Mouse (Mus musculus) heart, embryonic 13.5 days (tissue): ENCODE measurements around the gene Nfil3. TPM values are rescaled to one million over a fixed set of nuclear protein-coding genes. Genes with fewer than 3 reads are reported as not detected.

ENCODE experiments used
- ATAC-seq: fragments of 200-750 bp; cut with Nextera tagmentation; 2 replicates; pipeline ENCODE4 v1.8.0; 2017; ENCODE audit warnings: moderate TSS enrichment; ENCODE audit not compliant: insufficient number of reproducible peaks, low FRiP score, low TSS enrichment; ENCODE audit errors: extremely low read depth
- H3K27ac ChIP-seq: fragments of 300-500 bp; sonication (generic); replicated peaks from 2 replicates; pipeline ENCODE4 v1.5.1; 2015; ENCODE audit warnings: moderate library complexity, mild to moderate bottlenecking, inconsistent platforms
- H3K27me3 ChIP-seq: fragments of 300-500 bp; sonication (generic); replicated peaks from 2 replicates; pipeline ENCODE4 v1.6.1; 2015; ENCODE audit warnings: mild to moderate bottlenecking, inconsistent platforms
- H3K36me3 ChIP-seq: fragments of 300-500 bp; sonication (generic); 2 replicates; pipeline ENCODE4 v1.6.1; 2015; ENCODE audit warnings: mild to moderate bottlenecking, inconsistent platforms
- H3K4me1 ChIP-seq: fragments of 300-500 bp; sonication (generic); 2 replicates; pipeline ENCODE4 v1.6.1; 2015; ENCODE audit warnings: inconsistent platforms
- H3K4me2 ChIP-seq: fragments of 300-500 bp; sonication (generic); 2 replicates; pipeline ENCODE4 v1.6.1; 2015; ENCODE audit warnings: inconsistent platforms, mild to moderate bottlenecking, moderate library complexity
- H3K4me3 ChIP-seq: fragments of 300-500 bp; sonication (generic); 2 replicates; pipeline ENCODE4 v1.5.1; 2015; ENCODE audit warnings: moderate library complexity, mild to moderate bottlenecking, inconsistent platforms
- H3K9ac ChIP-seq: fragments of 300-500 bp; sonication (generic); 2 replicates; pipeline ENCODE4 v1.6.1; 2015; ENCODE audit warnings: inconsistent platforms, mild to moderate bottlenecking, moderate library complexity
- H3K9me3 ChIP-seq: fragments of 300-500 bp; sonication (generic); 2 replicates; pipeline ENCODE4 v1.6.1; 2016; ENCODE audit warnings: inconsistent platforms
- WGBS: fragments of 180-500 bp; shearing (Covaris S2); methylation state at CpG from one replicate; pipeline ENCODE4 v1.1.7; 2015; ENCODE audit warnings: mixed read lengths; 5-methylcytosine and 5-hydroxymethylcytosine counted together
- polyA plus RNA-seq: library from polyadenylated mRNA; unstranded; fragments of >200 nt; fragmentation: Nextera tagmentation; extraction: Ambion mirVana; gene quantifications from 2 replicates; pipeline ENCODE4 v1.2.1, GENCODE M21; 2015

The Nfil3 gene
- 36.8 and 41.9 TPM in 2 replicates for polyA plus RNA-seq

- WGBS = under 1% methylated on average over 59 of the region's 79 CpGs
- Histone ChIP-seq H3K27me3 (peaks cover 3% of the 10 kb centered on the region; the same call in 1 of the 2 replicates), H3K9ac (peak within 1 kb of the TSS; percentile 96), H3K4me2 (peak within 1 kb of the TSS; percentile 98), H3K4me1 (peaks cover 35% of the 10 kb centered on the region), H3K27ac (peak within 1 kb of the TSS; percentile 98), H3K9me3 (no peaks in the 10 kb centered on the region), H3K4me3 (peak within 1 kb of the TSS; percentile 88), H3K36me3 (no peaks in the 10 kb centered on the region)
- peak; percentile 75 for ATAC-seq
Measured at GRCm38 (mm10) chr13:52980951-52981421, at the start of gene Nfil3. Nfil3 (minus strand) TSS chr13:52981073.

GRCm38 (mm10) chr13:53024285-53024684 is 43.4 kb upstream of the Nfil3 start:
- peaks cover 6% of the 10 kb centered on the region; the same call in 1 of the 2 replicates for H3K4me1 ChIP-seq
- no peak overlapping the region for H3K4me3 ChIP-seq
- 31% methylated on average over 6 of the region's 6 CpGs for WGBS
- ATAC-seq = no peak
- H3K9me3 ChIP-seq = peaks cover 4% of the 10 kb centered on the region; the same call in 1 of the 2 replicates
- no peaks in the 10 kb centered on the region for H3K36me3 ChIP-seq
- no peak overlapping the region for H3K27ac ChIP-seq
- H3K4me2 ChIP-seq = no peak overlapping the region
- no peaks in the 10 kb centered on the region for H3K27me3 ChIP-seq
- no peak overlapping the region for H3K9ac ChIP-seq

- Histone ChIP-seq H3K36me3 (no peaks in the 10 kb centered on the region), H3K9me3 (no peaks in the 10 kb centered on the region), H3K4me3 (no peak overlapping the region), H3K4me1 (peaks cover 31% of the 10 kb centered on the region), H3K4me2 (no peak overlapping the region), H3K27me3 (no peaks in the 10 kb centered on the region), H3K9ac (no peak overlapping the region), H3K27ac (no peak overlapping the region)
- ATAC-seq = no peak
- 83% methylated on average over 3 of the region's 3 CpGs for WGBS
Measured at GRCm38 (mm10) chr13:53020282-53020681, 39.4 kb upstream of the Nfil3 start.

GRCm38 (mm10) chr13:53019532-53019931 is 38.7 kb upstream of the Nfil3 start:
- no peak overlapping the region for H3K4me3 ChIP-seq
- peaks cover 30% of the 10 kb centered on the region for H3K4me1 ChIP-seq
- no peak for ATAC-seq
- H3K9me3 ChIP-seq = no peaks in the 10 kb centered on the region
- H3K9ac ChIP-seq = no peak overlapping the region
- no peak overlapping the region for H3K27ac ChIP-seq
- H3K36me3 ChIP-seq = no peaks in the 10 kb centered on the region
- no peak overlapping the region for H3K4me2 ChIP-seq
- H3K27me3 ChIP-seq = no peaks in the 10 kb centered on the region
- 78% methylated on average over 9 of the region's 9 CpGs for WGBS

- Histone ChIP-seq H3K36me3 (no peaks in the 10 kb centered on the region), H3K4me1 (peaks cover 26% of the 10 kb centered on the region), H3K27me3 (no peaks in the 10 kb centered on the region), H3K9ac (no peak overlapping the region), H3K27ac (no peak overlapping the region), H3K4me2 (no peak overlapping the region), H3K9me3 (no peaks in the 10 kb centered on the region), H3K4me3 (no peak overlapping the region)
- 72% methylated on average over 6 of the region's 6 CpGs for WGBS
- no peak for ATAC-seq
Measured at GRCm38 (mm10) chr13:53018976-53019375, 38.1 kb upstream of the Nfil3 start.

GRCm38 (mm10) chr13:53017983-53018382 is 37.1 kb upstream of the Nfil3 start:
- Histone ChIP-seq H3K4me3 (no peak overlapping the region), H3K27me3 (no peaks in the 10 kb centered on the region), H3K4me1 (peaks cover 26% of the 10 kb centered on the region), H3K4me2 (no peak overlapping the region), H3K9ac (no peak overlapping the region), H3K27ac (peak overlapping the region; percentile 51), H3K9me3 (no peaks in the 10 kb centered on the region), H3K36me3 (no peaks in the 10 kb centered on the region)
- 21% methylated on average over 6 of the region's 6 CpGs for WGBS
- no peak for ATAC-seq

GRCm38 (mm10) chr13:53017117-53017516 is 36.2 kb upstream of the Nfil3 start:
- H3K9ac ChIP-seq = no peak overlapping the region
- WGBS = 80% methylated on average over 6 of the region's 6 CpGs
- peaks cover 34% of the 10 kb centered on the region for H3K4me1 ChIP-seq
- no peak overlapping the region for H3K27ac ChIP-seq
- ATAC-seq = no peak
- no peaks in the 10 kb centered on the region for H3K9me3 ChIP-seq
- no peak overlapping the region for H3K4me2 ChIP-seq
- no peaks in the 10 kb centered on the region for H3K27me3 ChIP-seq
- H3K36me3 ChIP-seq = no peaks in the 10 kb centered on the region
- H3K4me3 ChIP-seq = no peak overlapping the region

GRCm38 (mm10) chr13:53011426-53011825 is 30.6 kb upstream of the Nfil3 start:
- H3K36me3 ChIP-seq = no peaks in the 10 kb centered on the region
- H3K27ac ChIP-seq = peak overlapping the region; percentile 33; the same call in 1 of the 2 replicates
- WGBS = 29% methylated on average over 12 of the region's 12 CpGs
- H3K27me3 ChIP-seq = no peaks in the 10 kb centered on the region
- no peak overlapping the region for H3K4me3 ChIP-seq
- no peak for ATAC-seq
- H3K4me2 ChIP-seq = no peak overlapping the region
- H3K9me3 ChIP-seq = no peaks in the 10 kb centered on the region
- H3K4me1 ChIP-seq = peaks cover 57% of the 10 kb centered on the region
- H3K9ac ChIP-seq = no peak overlapping the region

- no peaks in the 10 kb centered on the region for H3K36me3 ChIP-seq
- H3K9ac ChIP-seq = no peak overlapping the region
- ATAC-seq = peak; percentile 51
- H3K27ac ChIP-seq = peak overlapping the region; percentile 78
- WGBS = 12% methylated on average over 7 of the region's 7 CpGs
- H3K4me2 ChIP-seq = peak overlapping the region; percentile 20; the same call in 1 of the 2 replicates
- no peaks in the 10 kb centered on the region for H3K9me3 ChIP-seq
- H3K4me1 ChIP-seq = peaks cover 56% of the 10 kb centered on the region
- no peak overlapping the region for H3K4me3 ChIP-seq
- H3K27me3 ChIP-seq = no peaks in the 10 kb centered on the region
Measured at GRCm38 (mm10) chr13:53008489-53009184, 27.8 kb upstream of the Nfil3 start.

- Histone ChIP-seq H3K36me3 (no peaks in the 10 kb centered on the region), H3K27ac (peak overlapping the region; percentile 78; the same call in 1 of the 2 replicates), H3K27me3 (no peaks in the 10 kb centered on the region), H3K4me3 (no peak overlapping the region), H3K4me1 (peaks cover 61% of the 10 kb centered on the region), H3K9ac (no peak overlapping the region), H3K4me2 (no peak overlapping the region), H3K9me3 (no peaks in the 10 kb centered on the region)
- no peak for ATAC-seq
- WGBS = 36% methylated on average over 3 of the region's 3 CpGs
Measured at GRCm38 (mm10) chr13:53007781-53008180, 26.9 kb upstream of the Nfil3 start.

- ATAC-seq = no peak
- no peak overlapping the region for H3K9ac ChIP-seq
- no peak overlapping the region for H3K4me3 ChIP-seq
- 44% methylated on average over 3 of the region's 3 CpGs for WGBS
- no peaks in the 10 kb centered on the region for H3K9me3 ChIP-seq
- no peaks in the 10 kb centered on the region for H3K27me3 ChIP-seq
- H3K36me3 ChIP-seq = no peaks in the 10 kb centered on the region
- H3K4me2 ChIP-seq = no peak overlapping the region
- H3K27ac ChIP-seq = no peak overlapping the region
- H3K4me1 ChIP-seq = peaks cover 23% of the 10 kb centered on the region
Measured at GRCm38 (mm10) chr13:53003286-53003685, 22.4 kb upstream of the Nfil3 start.

- no peaks in the 10 kb centered on the region for H3K9me3 ChIP-seq
- H3K4me3 ChIP-seq = no peak overlapping the region
- H3K9ac ChIP-seq = no peak overlapping the region
- no peaks in the 10 kb centered on the region for H3K36me3 ChIP-seq
- no peak for ATAC-seq
- WGBS = 61% methylated on average over 2 of the region's 2 CpGs
- no peak overlapping the region for H3K27ac ChIP-seq
- H3K4me1 ChIP-seq = peaks cover 13% of the 10 kb centered on the region; the same call in 1 of the 2 replicates
- H3K4me2 ChIP-seq = no peak overlapping the region
- no peaks in the 10 kb centered on the region for H3K27me3 ChIP-seq
Measured at GRCm38 (mm10) chr13:53001511-53001935, 20.6 kb upstream of the Nfil3 start.
